Mouse (Mus musculus) midbrain, embryonic 11.5 days (tissue): ENCODE measurements at regions not wholly inside any gene's neighbourhood (a gene's known extent, or its start where the extent isn't known, plus 50 kb on each side); places are given as distances from the start of the nearest gene placed in this dataset.
A peak's percentile ranks its signal among the peaks of the same experiment; 100 is the strongest.

Source experiments
- ATAC-seq: fragments of 200-750 bp; cut with Nextera tagmentation; 2 replicates; pipeline ENCODE4 v1.8.0; 2017; ENCODE audit warnings: moderate TSS enrichment, moderate library complexity; ENCODE audit not compliant: low FRiP score
- DNase-seq: peaks from one replicate; pipeline ENCODE4 v3.0.0; 2015; ENCODE audit warnings: low spot score; ENCODE audit errors: missing footprints
- H3K27ac ChIP-seq: fragments of 300-500 bp; sonication (generic); 2 replicates; pipeline ENCODE4 v1.5.1; 2014; ENCODE audit warnings: low read depth, low read length
- H3K27me3 ChIP-seq: fragments of 300-500 bp; sonication (generic); 2 replicates; pipeline ENCODE4 v1.6.1; 2014; ENCODE audit warnings: mild to moderate bottlenecking, low read length, moderate library complexity, mixed read lengths; ENCODE audit not compliant: control insufficient read depth, insufficient read depth
- H3K36me3 ChIP-seq: fragments of 300-500 bp; sonication (generic); 2 replicates; pipeline ENCODE4 v1.6.1; 2014; ENCODE audit warnings: mild to moderate bottlenecking, low read length, moderate library complexity, mixed read lengths; ENCODE audit not compliant: control insufficient read depth, insufficient read depth
- H3K4me1 ChIP-seq: fragments of 300-500 bp; sonication (generic); 2 replicates; pipeline ENCODE4 v1.6.1; 2014; ENCODE audit warnings: low read length; ENCODE audit not compliant: control insufficient read depth, insufficient read depth
- H3K4me2 ChIP-seq: fragments of 300-500 bp; sonication (generic); 2 replicates; pipeline ENCODE4 v1.6.1; 2014; ENCODE audit warnings: mild to moderate bottlenecking, moderate library complexity
- H3K4me3 ChIP-seq: fragments of 300-500 bp; sonication (generic); 2 replicates; pipeline ENCODE4 v1.5.1; 2014; ENCODE audit warnings: low read depth, low read length
- H3K9ac ChIP-seq: fragments of 300-500 bp; sonication (generic); 2 replicates; pipeline ENCODE4 v1.6.1; 2014; ENCODE audit warnings: low read length
- H3K9me3 ChIP-seq: fragments of 300-500 bp; sonication (generic); 2 replicates; pipeline ENCODE4 v1.6.1; 2016; ENCODE audit warnings: low read length; ENCODE audit not compliant: control insufficient read depth
- WGBS: fragments of 180-500 bp; shearing (Covaris S2); extraction: QIAGEN DNeasy Blood & Tissue Kit; methylation state at CpG from one replicate; pipeline ENCODE4 v1.1.7; 2014; 5-methylcytosine and 5-hydroxymethylcytosine counted together

DNA sequence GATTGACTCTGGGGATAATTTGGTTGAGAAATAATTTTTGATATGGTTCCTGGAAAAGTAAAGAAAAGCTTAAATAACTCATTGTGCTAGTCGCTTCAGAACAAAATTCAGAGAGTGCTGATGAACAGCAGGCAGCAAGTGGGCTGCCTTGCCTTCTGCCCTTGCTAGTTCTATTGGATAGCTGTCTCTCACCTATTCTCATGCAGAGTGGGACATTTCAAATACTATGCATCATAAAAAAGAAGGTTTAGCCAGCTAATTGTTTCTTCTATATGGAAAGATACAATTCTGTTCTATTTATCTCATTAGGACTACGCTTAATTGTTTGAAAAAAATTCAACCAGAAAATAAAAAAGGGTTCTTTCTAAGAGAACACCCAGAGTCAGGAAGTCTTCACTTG, 169.4 kb upstream of the Galnt5 start:
- no peak overlapping the region for H3K9ac ChIP-seq
- DNase-seq (no peak), ATAC-seq (no peak)
- no peak overlapping the region for H3K4me2 ChIP-seq
- 73% methylated on average over 2 of the region's 2 CpGs for WGBS
- no peak overlapping the region for H3K4me3 ChIP-seq
- H3K4me1 ChIP-seq, result no peaks in the 10 kb centered on the region
- no peaks in the 10 kb centered on the region for H3K9me3 ChIP-seq
- no peaks in the 10 kb centered on the region for H3K36me3 ChIP-seq
- no peak overlapping the region for H3K27ac ChIP-seq
- H3K27me3 ChIP-seq, result no peaks in the 10 kb centered on the region

DNA sequence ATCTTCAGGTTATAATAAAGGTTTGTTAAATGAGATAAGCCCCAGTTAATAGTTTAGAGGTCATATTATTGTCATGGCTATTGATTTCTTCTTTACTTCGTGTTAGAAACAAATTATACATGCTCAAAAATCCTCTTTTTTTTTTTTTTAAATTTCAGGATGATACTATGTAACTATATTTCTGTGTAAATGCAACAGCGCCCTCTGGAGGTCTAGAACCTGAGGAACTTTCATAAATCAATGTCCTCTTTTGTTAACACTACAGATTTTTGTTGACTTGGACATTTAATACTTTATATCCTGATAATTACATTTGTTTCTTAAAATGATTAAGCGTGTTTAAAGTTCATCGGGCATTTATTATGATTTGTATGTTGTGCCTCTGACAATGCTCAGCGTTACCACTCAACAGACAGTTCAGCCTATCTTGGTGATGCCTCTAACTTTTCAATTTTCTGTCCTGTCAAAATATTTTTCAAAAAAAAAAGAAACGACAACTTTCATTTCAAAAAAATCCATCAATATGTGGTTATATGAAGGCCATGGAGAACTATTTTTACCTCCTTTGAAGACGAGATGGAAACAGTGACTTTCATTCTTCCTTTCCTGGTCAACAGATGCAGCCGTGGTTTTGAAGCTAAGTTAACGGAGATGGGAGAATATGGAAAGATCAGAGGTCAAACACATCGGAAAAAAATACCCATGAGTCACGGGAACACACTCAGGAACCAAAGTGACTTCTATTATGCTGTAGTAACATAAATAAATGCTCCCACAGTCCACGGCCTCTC, 164.9 kb upstream of the Galnt5 start:
- H3K9ac ChIP-seq, result no peak overlapping the region

DNA sequence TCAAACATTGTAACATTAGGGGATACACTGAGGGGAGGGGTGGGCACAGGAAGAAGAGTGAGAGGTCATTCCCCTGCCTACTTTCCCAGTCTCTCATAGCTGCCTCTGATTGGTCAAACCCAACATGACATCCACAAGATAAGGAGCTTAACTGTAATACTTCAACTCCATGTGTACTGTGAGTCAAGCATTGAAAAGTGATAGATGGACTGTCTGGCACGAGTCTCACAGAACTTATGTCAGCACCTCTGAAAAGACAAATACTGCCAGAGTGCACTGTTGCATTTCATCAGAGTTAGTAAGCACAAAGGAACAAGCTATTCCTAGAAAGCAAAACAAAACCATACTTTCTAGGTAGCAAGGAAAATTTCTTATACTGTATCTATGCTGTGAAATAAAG, 152.5 kb upstream of the Galnt5 start:
- no peaks in the 10 kb centered on the region for H3K27me3 ChIP-seq
- ATAC-seq (no peak), DNase-seq (no peak)
- peaks cover 7% of the 10 kb centered on the region; the same call in 1 of the 2 replicates for H3K4me1 ChIP-seq
- H3K36me3 ChIP-seq, result no peaks in the 10 kb centered on the region
- H3K9me3 ChIP-seq, result no peaks in the 10 kb centered on the region
- no peak overlapping the region for H3K9ac ChIP-seq
- no peak overlapping the region for H3K27ac ChIP-seq
- no peak overlapping the region for H3K4me2 ChIP-seq
- no peak overlapping the region for H3K4me3 ChIP-seq
- WGBS, result 71% methylated on average over 1 of the region's 1 CpGs

More for the DNA sequence above, 164.9 kb upstream of the Galnt5 start:
- Histone ChIP-seq H3K36me3 (no peaks in the 10 kb centered on the region), H3K27ac (no peak overlapping the region), H3K9me3 (no peaks in the 10 kb centered on the region), H3K4me2 (no peak overlapping the region), H3K4me3 (no peak overlapping the region), H3K27me3 (no peaks in the 10 kb centered on the region), H3K4me1 (no peaks in the 10 kb centered on the region)
- 0 out of 2 replicates have a peak, but pooled peaks have one; percentile 16 for ATAC-seq
- peak; percentile 94 for DNase-seq
- 60% methylated on average over 12 of the region's 12 CpGs for WGBS

DNA sequence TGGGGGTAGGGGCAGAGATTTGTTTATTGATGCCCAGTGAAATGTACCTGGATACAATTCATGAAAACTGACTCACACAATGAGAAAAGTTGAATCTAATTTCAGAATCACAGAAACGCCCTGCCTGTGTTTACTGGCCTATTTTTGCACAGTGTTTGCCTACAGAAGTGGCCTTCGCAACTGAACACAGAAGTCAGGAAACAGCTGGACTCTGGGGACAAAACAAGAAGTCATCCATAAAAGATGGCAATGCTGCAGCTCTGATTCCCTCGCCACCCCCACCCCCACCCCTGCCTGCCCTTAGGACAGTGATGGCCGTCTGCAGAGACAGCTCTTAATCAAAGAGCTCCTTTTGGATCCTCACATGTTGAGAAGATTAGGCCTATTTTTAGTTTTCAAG, 150.0 kb upstream of the Galnt5 start:
- Histone ChIP-seq H3K27me3 (no peaks in the 10 kb centered on the region), H3K9ac (no peak overlapping the region), H3K36me3 (no peaks in the 10 kb centered on the region), H3K4me2 (no peak overlapping the region), H3K9me3 (no peaks in the 10 kb centered on the region), H3K27ac (no peak overlapping the region), H3K4me3 (no peak overlapping the region), H3K4me1 (peaks cover 7% of the 10 kb centered on the region; the same call in 1 of the 2 replicates)
- ATAC-seq (no peak), DNase-seq (no peak)
- whole genome bisulfite sequencing, result 58% methylated on average over 4 of the region's 4 CpGs

DNA sequence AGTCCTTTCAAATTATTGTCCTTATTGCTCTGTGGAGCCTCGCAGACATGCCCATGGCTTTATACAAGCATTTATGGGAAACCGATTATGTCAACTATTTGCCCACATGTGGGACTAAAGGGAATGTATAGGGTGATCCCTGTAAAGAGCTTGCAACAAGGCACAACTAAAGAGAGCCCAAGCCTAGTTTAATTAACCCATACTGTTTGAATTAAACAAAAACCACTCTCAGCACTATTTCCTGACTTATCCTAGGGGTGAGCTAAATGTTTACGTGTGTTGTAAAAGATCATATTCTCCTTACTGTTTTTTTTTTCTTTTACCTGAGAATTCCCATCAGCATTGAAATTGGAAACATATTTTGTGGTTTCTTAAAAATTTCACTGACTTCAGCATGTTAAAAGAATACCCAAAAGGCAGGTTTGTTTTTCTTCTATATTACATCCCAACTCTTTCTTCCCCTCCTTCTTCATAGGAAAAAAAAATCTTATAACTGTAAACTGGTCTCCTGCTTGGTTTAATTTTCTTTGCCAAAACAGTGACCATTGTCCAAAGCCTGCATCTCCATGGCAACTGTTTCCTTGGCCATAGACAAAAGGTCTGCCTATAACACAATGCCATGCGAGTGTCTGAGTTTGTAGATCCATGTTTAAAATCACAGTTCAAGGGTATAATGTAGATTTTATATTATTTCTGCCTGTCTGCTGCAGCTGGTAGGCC, 148.2 kb upstream of the Galnt5 start:
- DNase-seq, result no peak
- Histone ChIP-seq H3K27me3 (no peaks in the 10 kb centered on the region), H3K27ac (no peak overlapping the region), H3K9ac (no peak overlapping the region), H3K4me3 (no peak overlapping the region), H3K36me3 (no peaks in the 10 kb centered on the region), H3K4me2 (no peak overlapping the region), H3K4me1 (peaks cover 7% of the 10 kb centered on the region; the same call in 1 of the 2 replicates), H3K9me3 (no peaks in the 10 kb centered on the region)
- ATAC-seq, result peak; percentile 69; the same call in 1 of the 2 replicates
- 53% methylated on average over 4 of the region's 4 CpGs for WGBS

DNA sequence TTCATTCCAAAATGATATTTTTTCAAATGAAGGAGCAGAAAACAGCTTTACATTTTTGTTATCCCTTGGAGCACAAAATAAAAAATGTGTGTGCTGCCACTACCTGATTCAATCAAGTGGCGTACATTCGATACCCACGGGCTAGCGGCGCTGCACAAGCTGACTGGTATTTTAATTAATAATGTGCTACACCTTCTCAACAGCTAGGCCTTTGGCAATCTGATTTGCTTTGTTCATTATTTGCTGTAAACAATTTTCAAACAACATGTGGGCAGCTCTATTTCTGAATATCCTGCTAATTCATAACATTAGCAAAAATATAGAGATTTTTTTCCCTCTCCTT, 147.7 kb upstream of the Galnt5 start:
- peaks cover 7% of the 10 kb centered on the region; the same call in 1 of the 2 replicates for H3K4me1 ChIP-seq
- no peak for DNase-seq
- ATAC-seq, result peak; percentile 66
- H3K4me3 ChIP-seq, result no peak overlapping the region
- 74% methylated on average over 5 of the region's 5 CpGs for WGBS
- no peaks in the 10 kb centered on the region for H3K9me3 ChIP-seq
- H3K9ac ChIP-seq, result no peak overlapping the region
- H3K4me2 ChIP-seq, result no peak overlapping the region
- H3K27ac ChIP-seq, result no peak overlapping the region
- no peaks in the 10 kb centered on the region for H3K27me3 ChIP-seq
- H3K36me3 ChIP-seq, result no peaks in the 10 kb centered on the region

DNA sequence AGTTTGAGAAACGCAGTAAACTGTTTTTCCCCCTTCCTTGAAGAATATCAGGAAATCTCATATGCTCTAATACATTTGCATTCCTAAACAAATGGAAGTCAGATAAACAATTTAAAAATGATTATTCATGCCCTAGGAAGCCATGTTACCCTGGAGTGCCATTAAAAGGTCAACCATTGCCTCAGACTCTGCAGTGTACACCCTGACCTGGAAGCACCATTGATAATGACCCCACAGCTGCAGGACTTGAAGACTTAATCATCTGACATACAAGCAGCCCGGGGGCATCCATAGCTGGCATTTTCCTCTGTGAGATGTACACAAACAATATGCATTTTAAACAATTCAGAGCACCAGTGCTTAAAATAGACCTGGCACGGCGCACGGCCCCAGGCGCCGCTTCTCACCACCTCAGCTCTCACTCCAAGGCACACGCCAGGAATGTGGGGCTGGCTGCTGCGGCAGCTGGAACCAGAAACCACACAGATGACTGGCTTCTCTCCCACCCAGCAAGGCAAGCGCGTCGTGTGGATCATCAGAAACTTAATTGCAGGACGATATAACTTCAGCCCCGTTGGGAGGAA, 141.1 kb upstream of the Galnt5 start:
- ATAC-seq (no peak), DNase-seq (no peak)
- Histone ChIP-seq H3K36me3 (no peaks in the 10 kb centered on the region), H3K9me3 (no peaks in the 10 kb centered on the region), H3K27ac (no peak overlapping the region), H3K4me1 (no peaks in the 10 kb centered on the region), H3K4me2 (no peak overlapping the region), H3K9ac (no peak overlapping the region), H3K4me3 (no peak overlapping the region), H3K27me3 (no peaks in the 10 kb centered on the region)
- WGBS, result 87% methylated on average over 14 of the region's 14 CpGs

DNA sequence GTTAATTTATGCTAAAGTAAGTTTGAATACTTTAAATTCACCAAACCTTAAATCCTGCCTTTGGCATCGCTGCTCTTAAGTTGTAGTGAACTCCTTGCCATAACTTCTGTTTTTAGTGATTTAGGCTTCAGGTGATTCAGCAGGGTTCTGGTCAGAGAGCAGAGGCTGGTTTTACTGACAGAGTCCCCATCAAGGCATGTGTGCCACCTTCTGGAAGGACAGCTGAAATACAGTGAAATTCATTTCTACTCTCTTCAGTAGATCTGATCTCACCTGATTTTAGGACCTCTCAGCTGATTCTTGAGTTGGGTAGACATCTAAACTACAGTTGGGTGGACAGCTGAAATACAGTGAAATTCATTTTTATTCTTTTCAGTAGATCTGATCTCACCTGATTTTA, 132.4 kb upstream of the Galnt5 start:
- Histone ChIP-seq H3K9me3 (no peaks in the 10 kb centered on the region), H3K27me3 (no peaks in the 10 kb centered on the region), H3K36me3 (no peaks in the 10 kb centered on the region), H3K4me3 (no peak overlapping the region), H3K4me2 (no peak overlapping the region), H3K9ac (no peak overlapping the region), H3K4me1 (no peaks in the 10 kb centered on the region), H3K27ac (no peak overlapping the region)
- ATAC-seq, result no peak
- no peak for DNase-seq
- WGBS, result 67% methylated on average over 1 of the region's 1 CpGs

DNA sequence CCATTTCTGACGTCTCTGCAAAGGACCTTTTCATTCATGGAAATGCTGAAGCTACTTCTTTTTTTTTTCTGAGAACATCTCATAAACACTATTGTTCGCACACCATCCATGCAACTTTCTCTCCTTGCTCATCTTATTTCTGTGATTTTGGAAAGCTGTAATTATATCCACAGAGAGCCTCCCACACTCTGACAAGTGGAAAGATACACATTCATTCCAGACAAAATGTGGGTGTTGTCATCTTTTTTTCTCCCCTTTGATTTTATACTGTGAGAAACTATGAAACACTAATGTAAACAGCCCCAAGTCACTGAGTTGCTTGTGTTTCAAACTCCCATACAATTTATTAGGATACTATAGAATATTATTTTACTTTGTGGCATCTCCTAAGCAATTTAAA, 129.6 kb upstream of the Galnt5 start:
- Histone ChIP-seq H3K4me2 (no peak overlapping the region), H3K9ac (no peak overlapping the region), H3K27me3 (no peaks in the 10 kb centered on the region), H3K36me3 (no peaks in the 10 kb centered on the region), H3K4me3 (no peak overlapping the region), H3K9me3 (no peaks in the 10 kb centered on the region), H3K27ac (no peak overlapping the region), H3K4me1 (no peaks in the 10 kb centered on the region)
- DNase-seq, result no peak
- ATAC-seq, result no peak
- 82% methylated on average over 2 of the region's 2 CpGs for WGBS
